12 mouse cellular contexts compared by ENCODE assay signal in genomic region chr13:28257228-28257627, GRCm38 (mm10). TPM values are rescaled to one million over a fixed set of nuclear protein-coding genes. Genes with fewer than 3 reads are reported as not detected.
DNase-seq lines count a peak whose midpoint lies in the region; ATAC-seq and TF ChIP-seq lines count a peak whose summit lies in the region.
"Had no signal": no experiment of that assay in that cellular context is flagged by ENCODE, and none has a peak within 500 bp of the region (broad histone marks: within the 10 kb centered on the region; RNA-seq: fewer than 3 reads in every experiment).

Gm11361 (plus strand) TSS chr13:28257528.

- TF ChIP-seq POLR2A in cerebellum, adult 2 months (IDR thresholded peaks at IDR 0.05; ENCODE audit: borderline replicate concordance, insufficient read depth, low read length), result no peak

- H3K9me3 ChIP-seq in intestine, embryonic 15.5 days, result no peaks in the 10 kb centered on the region
- no peaks in the 10 kb centered on the region for H3K9me3 ChIP-seq in intestine, embryonic 16.5 days (ENCODE audit: control insufficient read depth, low read length)
- H3K9me3 ChIP-seq: midbrain, embryonic 10.5 days had no signal

- H3K4me1 ChIP-seq in intestine, embryonic 15.5 days (replicated peaks), result no peaks in the 10 kb centered on the region
- no peaks in the 10 kb centered on the region for H3K4me1 ChIP-seq in intestine, embryonic 16.5 days (ENCODE audit: control insufficient read depth, insufficient read depth, low read length)
- no peaks in the 10 kb centered on the region for H3K4me1 ChIP-seq in cerebellum, adult 2 months (ENCODE audit: control insufficient read depth, insufficient read depth, low read length)
- H3K4me1 ChIP-seq: midbrain, embryonic 10.5 days had no signal

- intact Hi-C loops in gastrocnemius, postnatal 14 days (cut with DNase I; ENCODE audit: low total_unique reads), result no loop called here
- intact Hi-C loops in left cerebral cortex, postnatal 10 days (cut with DNase I), result no loop called here

- no peaks in the 10 kb centered on the region for H3K27me3 ChIP-seq in intestine, embryonic 15.5 days (replicated peaks)
- H3K27me3 ChIP-seq in intestine, embryonic 16.5 days (replicated peaks; ENCODE audit: control insufficient read depth, insufficient read depth, low read length), result no peaks in the 10 kb centered on the region
- H3K27me3 ChIP-seq in cerebellum, adult 2 months (ENCODE audit: control insufficient read depth, insufficient read depth, low read length), result no peaks in the 10 kb centered on the region

- DNase-seq in adrenal gland, adult 2 months, result no peak
- DNase-seq in gastrocnemius, postnatal 14 days, result no peak
- no peak for DNase-seq in left cerebral cortex, postnatal 10 days (ENCODE audit: extremely low spot score in 1 of 2, low spot score in 2 of 2)
- DNase-seq in embryo, embryonic 11 days, result no peak
- no peak for DNase-seq in embryo, embryonic 9.5 days (ENCODE audit: extremely low spot score)
- DNase-seq in cerebellum, adult 2 months, result no peak
- DNase-seq: kidney, postnatal 36 days; right cerebral cortex, postnatal 4 days had no signal

- H3K4me3 ChIP-seq in intestine, embryonic 15.5 days (replicated peaks), result no peak within 1 kb of the TSS
- H3K4me3 ChIP-seq in intestine, embryonic 16.5 days (ENCODE audit: low read length), result no peak within 1 kb of the TSS
- H3K4me3 ChIP-seq in cerebellum, adult 2 months (replicated peaks; ENCODE audit: insufficient read depth, low read depth, low read length), result no peak within 1 kb of the TSS
- H3K4me3 ChIP-seq: midbrain, embryonic 10.5 days had no signal

- no peak within 1 kb of the TSS for H3K4me2 ChIP-seq in intestine, embryonic 15.5 days (replicated peaks)
- no peak within 1 kb of the TSS for H3K4me2 ChIP-seq in intestine, embryonic 16.5 days (ENCODE audit: low read depth, low read length)

- no peak within 1 kb of the TSS for H3K27ac ChIP-seq in intestine, embryonic 15.5 days
- H3K27ac ChIP-seq in intestine, embryonic 16.5 days (ENCODE audit: low read length), result no peak within 1 kb of the TSS
- no peak within 1 kb of the TSS for H3K27ac ChIP-seq in cerebellum, adult 2 months (ENCODE audit: insufficient read depth, low read length)
- H3K27ac ChIP-seq: midbrain, embryonic 10.5 days had no signal

- no peak for ATAC-seq in intestine, embryonic 15.5 days
- ATAC-seq in intestine, embryonic 16.5 days, result no peak
- ATAC-seq: hindbrain, embryonic 16.5 days had no signal

- TF ChIP-seq CTCF in cerebellum, adult 2 months (IDR thresholded peaks at IDR 0.05; ENCODE audit: borderline replicate concordance, insufficient read depth, low read depth, low read length), result no peak

- H3K36me3 ChIP-seq in intestine, embryonic 15.5 days, result no peaks in the 10 kb centered on the region
- no peaks in the 10 kb centered on the region for H3K36me3 ChIP-seq in intestine, embryonic 16.5 days (ENCODE audit: control insufficient read depth, insufficient read depth, low read length)
- H3K36me3 ChIP-seq: midbrain, embryonic 10.5 days had no signal

- 95% methylated on average over 3 of the region's 3 CpGs for WGBS in intestine, embryonic 15.5 days
- WGBS in intestine, embryonic 16.5 days, result 97% methylated on average over 3 of the region's 3 CpGs
- 96% methylated on average over 3 of the region's 3 CpGs for WGBS in cerebellum, adult 2 months

- H3K9ac ChIP-seq in intestine, embryonic 15.5 days, result no peak within 1 kb of the TSS
- H3K9ac ChIP-seq in intestine, embryonic 16.5 days (ENCODE audit: low read depth, low read length), result no peak within 1 kb of the TSS

RNA-seq across cellular contexts. Expression of gene Gm11361, which starts in this region (rescaled TPM):
- polyA plus RNA-seq in intestine, embryonic 15.5 days (2015; fragmentation: Nextera tagmentation; extraction: Ambion mirVana), result 9.8 and 12.7 TPM in 2 replicates
- polyA plus RNA-seq in intestine, embryonic 16.5 days (2015; fragmentation: Nextera tagmentation; extraction: Ambion mirVana), result 6.6 and 8.9 TPM in 2 replicates
- total RNA-seq in adrenal gland, adult 2 months (2021), result 100 to 1,000 TPM in 1 of 2 experiments, 10 to 100 TPM in 1; 34.0 to 118 TPM
- not detected in 2 replicates for polyA plus RNA-seq in adrenal gland, adult 2 months (2012; rRNA removed)
- 10 to 100 TPM; 67.1 to 82.3 TPM for total RNA-seq in gastrocnemius, postnatal 14 days (2021)
- 10 to 100 TPM; 87.3 to 93.7 TPM for total RNA-seq in left cerebral cortex, postnatal 10 days (2021)
- 1.3 and 2.3 TPM in 2 replicates for polyA plus RNA-seq in cerebellum, adult 2 months (2012; rRNA removed)
